Mouse (Mus musculus) CD4-positive, CD25-positive, alpha-beta regulatory T cell, adult 2 months (primary cell): ENCODE data around the gene Uba52.

ENCODE experiments used
- DNase-seq: peaks from one replicate; pipeline ENCODE4 v3.0.0-alpha.2; 2012; ENCODE audit warnings: low read depth, low spot score

Uba52 gene

GRCm38 (mm10) chr8:70458462-70458861, 52.1 kb downstream of the Uba52 start:
- no peak for DNase-seq
